Mouse (Mus musculus): ENCODE measurements around the gene Hsd17b14.
A peak's percentile ranks its signal among the peaks of the same experiment; 100 is the strongest.
"Not testable (repeated sequence)": the region's sequence is repeated elsewhere in the genome, so short reads cannot be mapped to it uniquely, and the experiment has no call there.

Hsd17b14 gene

DNA sequence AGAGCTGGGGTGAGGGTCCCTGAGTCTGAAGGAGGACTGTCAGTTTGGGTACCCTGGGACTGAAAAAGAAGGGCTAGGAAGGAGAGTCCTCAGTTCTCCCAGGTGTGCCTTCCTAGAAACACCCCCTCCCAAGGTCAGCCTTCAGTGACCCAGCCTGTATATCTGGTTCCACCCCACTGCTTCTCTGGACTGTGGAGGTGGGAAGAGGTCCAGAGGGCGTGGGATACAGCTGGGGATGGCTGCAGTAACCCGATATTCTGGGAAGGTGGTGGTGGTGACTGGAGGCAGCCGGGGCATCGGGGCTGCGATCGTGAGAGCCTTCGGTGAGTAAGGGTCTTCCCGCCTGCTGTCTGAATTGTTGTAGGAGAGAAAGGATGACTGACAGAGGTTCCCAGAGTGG, at the start of gene Hsd17b14:
Hsd17b14 (plus strand) TSS at position 150 of the 400 bp plus-strand sequence.
- DNase-seq: no peak

DNA sequence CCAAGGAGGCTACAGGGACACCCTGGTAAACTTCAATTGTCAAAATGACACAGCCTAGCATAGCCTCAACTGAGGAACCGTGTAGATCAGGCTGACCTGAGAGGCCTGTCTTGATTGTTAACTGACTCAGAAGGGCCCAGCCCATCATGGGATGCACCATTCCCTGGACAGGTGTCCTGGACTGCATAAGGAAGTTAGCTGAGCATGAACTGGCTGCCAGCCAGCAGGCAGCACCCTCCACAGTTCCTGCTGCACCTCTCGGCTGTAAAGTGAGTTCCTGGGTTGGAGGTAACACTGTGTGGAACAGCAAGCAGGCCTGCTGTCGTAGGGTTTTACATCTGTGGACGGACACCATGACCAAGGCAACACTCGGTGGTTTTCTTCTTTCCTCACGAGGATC, 47.1 kb upstream of the Hsd17b14 start:
- peak in 1 of 2 experiments; percentile 32 for DNase-seq

DNA sequence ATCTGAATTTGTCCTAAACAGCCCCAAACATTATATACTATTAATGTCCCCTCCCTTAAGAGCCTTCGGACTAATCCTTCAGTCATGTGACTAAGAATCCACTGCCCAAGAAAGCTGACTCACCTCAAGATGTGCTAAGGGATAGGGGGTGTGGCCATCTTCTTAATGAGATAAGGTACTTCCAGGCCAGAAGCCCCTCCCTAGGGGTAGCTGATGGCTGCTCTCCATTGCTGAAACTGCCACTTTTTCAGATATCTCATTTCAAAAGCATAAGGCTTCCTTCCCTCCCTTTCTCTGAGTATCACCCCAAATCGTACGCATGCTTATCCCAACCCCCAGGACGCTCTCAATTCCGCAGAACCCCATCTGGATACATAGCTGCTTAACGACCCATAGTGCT, 46.1 kb upstream of the Hsd17b14 start:
- no peak for DNase-seq

DNA sequence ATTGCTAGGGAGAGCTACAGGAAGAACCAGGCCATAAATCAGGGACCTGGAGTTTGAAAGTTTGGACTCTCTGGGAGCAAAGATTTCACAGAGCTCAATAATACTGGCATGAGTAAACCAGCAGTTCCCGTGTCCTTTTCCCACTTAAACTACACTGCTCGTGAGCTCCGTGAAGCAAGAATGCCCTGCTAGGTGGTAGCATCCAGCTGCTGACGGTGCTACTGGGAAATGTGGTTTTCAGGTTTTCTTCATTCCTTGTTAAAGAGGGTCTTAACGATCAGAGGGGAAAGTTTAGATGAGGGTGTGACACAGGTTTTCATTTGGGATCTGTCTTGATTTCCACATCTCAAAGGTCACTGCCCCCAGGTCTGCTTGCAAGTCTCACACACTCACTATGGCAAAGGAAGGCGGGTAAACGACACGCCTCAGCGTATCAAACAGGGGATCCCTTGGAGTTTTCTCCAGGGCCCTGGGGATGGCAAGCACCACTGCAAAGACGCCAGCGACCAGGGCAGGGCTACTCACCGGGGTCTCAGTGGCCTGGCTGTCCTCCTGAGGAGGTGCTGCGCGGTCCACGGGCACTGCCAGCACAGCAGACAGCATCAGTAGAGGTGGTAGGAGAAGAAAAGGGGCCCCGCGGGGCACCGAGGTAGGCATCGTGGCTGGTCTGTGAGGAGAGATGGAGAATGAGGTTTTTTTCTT, 45.4 kb upstream of the Hsd17b14 start:
- DNase-seq: no peak

DNA sequence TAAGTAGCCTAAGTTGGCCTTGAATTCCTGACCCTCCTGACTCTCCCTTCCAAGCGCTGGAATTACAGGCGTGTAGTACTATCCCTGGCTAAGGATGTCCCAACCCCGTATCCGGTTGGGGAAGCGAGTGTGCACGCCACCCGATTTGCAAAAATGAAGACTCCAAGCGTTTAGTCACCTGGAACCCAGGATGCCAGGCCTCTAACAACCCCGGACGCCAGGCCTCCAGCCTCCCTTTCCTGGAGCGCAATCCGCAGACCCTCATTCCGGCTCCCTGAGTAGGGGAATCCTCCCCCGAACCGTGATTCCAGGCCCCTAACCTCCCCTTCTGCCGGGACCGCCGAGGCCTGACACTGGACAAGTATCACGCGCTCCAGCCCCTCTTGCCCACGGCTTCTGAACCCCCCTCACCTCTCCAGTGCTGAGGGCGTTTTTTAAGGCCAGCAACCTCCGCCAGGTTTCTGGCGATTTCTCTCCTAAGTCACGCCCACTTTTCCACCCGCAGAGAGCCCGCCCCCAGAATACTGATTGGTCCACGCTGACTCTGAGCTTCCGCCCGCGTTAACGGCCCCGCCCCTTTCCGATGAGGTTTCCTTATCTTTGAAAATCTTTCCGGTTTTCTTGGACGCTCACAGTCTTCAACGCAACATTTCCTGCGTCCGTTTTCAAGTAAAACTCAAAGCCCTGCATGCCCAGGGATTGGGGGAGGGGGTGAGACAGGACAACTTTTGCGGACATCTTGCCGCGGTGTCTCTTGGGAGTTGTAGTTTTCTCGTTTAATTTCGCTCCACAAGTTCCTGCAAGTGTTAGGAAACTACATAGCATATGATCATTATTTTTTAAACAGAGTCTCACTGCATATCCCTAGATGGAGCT, 44.5 kb upstream of the Hsd17b14 start, which contains the start of gene Nucb1:
Nucb1 (minus strand) TSS at position 495 of the 876 bp plus-strand sequence.
- peak; percentile 95 for DNase-seq

DNA sequence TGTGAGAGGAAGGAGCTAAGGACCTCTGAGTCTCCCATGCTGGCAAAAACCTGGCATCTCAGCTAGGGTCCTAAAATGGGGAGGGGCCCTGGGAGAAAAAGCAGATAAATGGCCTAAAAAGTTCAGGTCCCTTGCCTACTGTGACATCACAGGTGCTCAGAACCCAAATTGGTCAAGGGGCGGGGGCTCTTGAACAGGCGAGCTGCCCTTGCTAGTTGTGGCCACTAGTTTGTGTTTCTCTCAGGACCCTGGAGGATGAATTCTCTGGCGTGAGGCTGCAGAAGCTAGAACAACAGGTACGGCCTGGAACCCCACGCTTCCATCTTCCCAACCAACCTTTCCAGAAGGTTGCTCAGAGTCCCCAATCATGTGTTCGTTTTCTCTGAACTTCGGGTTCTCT, 40.3 kb upstream of the Hsd17b14 start:
- DNase-seq: no peak

DNA sequence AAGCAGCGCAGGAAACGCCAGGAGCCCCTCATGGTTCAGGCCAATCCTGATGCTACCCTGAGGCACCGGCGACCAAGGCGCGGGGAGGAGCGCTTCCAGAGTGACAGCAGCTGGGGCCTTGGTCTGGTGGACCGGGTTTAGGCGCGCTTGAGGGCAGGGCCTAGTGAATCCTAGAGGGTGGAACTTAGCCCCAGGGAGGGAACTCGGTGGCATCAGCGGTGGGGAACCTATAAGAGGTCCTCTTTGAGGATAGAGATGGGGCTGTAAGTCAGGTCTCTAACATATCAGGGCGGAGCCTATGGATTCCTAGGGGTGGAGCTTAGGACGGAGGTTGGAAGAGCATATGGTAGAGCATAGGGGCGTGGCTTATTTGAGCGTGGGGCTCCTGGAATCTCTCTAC, 39.3 kb upstream of the Hsd17b14 start:
- no peak for DNase-seq

DNA sequence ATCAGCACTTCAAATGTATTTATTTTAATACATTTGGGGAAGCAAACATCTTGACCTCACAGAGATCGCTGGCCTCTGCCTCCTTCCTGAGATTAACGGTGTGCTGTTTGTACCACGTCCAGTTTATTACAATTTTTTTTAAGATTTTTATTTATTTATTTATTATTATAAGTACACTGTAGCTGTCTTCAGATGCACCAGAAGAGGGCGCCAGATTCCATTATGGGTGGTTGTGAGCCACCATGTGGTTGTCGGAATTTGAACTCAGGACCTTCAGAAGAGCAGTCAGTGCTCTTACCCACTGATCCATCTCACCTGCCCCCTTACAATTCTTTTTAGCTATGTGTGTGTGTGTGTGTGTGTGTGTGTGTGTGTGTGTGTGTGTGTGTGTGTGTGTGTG, 37.8 kb upstream of the Hsd17b14 start:
- DNase-seq: not testable (repeated sequence)

DNA sequence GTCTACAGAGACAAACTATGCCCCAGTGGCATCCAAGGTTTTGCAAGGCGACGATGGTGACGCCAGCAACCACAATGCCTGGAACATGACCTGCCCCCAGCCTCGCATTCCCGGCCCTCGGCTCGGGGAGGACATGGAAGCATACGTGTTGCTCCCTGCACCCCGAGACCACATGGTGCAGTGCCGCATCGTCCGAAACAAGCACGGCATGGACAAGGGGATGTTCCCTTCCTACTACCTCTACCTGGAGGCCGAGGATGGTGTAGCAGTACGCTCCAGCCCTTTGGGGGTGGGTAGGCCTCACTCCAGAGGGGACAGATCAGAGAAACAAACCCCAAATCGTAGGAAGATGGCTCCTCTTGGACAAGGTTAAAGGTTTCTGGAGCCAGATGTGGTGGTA, 36.1 kb upstream of the Hsd17b14 start:
- no peak for DNase-seq

DNA sequence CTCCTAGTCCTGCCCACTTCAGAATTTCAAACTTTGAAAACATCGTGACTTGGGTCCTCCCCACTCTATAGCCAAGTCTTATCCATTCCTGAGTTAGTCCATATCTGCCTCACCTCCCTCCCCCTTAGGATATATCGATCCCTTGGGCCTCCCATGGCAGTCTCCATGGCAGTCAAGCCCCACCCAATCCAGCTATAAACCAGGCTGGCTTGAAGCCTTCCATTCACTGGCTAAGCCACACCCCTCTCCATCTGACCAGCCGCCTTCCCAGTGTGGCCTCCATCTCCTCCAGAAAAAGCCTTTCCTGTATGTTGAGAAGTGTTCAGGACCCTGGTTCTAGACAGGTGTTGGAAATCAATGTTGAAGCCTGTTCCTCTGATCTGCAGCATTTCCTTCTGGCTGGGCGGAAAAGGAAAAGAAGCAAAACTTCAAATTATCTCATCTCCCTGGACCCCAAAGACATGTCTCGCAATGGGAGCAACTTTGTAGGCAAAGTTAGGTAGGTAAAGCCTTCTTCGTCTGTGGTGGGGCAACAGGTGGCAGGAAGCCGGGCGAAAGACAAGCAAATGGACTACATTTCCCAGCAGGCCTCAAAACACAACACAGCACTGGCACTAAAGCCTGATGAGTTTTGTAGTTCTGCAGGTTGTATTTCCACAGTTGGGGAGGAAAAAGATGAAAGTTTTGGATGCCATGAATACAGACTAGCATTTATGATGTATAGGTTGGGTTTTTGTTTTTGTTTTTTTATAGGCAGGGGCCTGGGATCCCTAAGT, 35.2 kb upstream of the Hsd17b14 start:
- no peak for DNase-seq

DNA sequence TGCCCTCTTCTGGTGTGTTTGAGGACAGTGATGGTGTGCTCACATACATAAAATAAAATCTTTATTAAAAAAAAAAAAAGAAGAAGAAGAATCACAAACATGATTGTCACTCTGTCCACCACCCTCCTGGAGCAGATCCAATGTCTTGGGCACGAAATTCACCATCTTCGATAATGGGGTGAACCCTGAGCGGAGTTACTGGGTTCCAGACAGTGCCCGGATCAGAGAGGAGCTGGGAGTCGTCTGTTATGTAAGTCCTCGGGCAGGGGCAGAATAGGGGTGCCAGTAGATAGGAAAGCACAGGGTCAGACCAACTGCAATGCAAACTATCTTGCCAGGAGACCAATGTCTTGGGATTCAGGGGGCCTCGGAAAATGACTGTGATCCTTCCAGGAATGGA, 34.1 kb upstream of the Hsd17b14 start:
- no peak for DNase-seq

DNA sequence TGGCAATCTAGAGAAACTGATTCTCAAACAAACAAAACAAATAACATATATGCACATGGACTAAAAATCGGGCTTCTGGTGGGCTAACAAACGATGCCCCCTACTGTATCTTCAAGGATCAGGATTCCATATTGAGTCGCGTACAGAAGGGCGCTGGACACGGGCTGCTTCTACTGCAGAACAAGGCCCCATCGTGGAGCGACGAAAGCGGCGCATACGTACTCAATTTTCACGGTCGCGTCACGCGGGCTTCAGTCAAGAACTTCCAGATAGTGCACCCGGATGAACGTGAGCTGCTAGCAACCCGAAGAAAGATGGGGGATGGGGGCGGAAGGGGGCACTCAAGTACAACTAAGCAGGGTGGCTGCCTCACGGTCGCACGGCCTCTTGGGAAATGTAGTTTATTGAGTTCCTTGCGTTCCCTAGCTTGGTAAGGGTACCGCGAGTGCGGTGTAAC, 32.9 kb upstream of the Hsd17b14 start:
- DNase-seq: peak; percentile 89 to 90

DNA sequence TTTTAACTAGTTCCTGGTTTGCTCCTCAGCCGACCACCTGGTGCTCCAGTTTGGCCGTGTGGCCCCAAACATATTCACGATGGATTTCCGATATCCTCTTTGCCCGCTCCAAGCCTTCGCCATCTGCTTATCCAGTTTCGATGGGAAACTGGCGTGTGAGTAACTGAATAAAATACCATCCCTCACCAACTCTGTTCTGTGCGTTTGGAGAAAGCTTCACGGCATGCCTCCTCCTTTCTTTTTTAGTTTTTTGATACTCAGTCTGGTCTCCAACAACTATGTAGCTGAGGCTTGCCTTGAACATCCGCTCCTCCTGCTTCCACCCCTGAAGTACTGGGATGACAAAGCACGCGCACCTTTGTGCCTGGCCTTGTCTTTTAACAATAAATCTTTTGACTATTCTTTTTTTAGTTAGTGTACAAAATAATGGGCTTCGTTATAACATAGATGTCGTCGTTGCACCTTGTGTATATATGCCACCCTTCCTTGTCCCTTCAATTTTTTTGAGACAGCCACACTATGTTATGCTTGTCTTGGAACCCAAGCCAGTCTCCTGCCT, 32.4 kb upstream of the Hsd17b14 start:
- no peak for DNase-seq

DNA sequence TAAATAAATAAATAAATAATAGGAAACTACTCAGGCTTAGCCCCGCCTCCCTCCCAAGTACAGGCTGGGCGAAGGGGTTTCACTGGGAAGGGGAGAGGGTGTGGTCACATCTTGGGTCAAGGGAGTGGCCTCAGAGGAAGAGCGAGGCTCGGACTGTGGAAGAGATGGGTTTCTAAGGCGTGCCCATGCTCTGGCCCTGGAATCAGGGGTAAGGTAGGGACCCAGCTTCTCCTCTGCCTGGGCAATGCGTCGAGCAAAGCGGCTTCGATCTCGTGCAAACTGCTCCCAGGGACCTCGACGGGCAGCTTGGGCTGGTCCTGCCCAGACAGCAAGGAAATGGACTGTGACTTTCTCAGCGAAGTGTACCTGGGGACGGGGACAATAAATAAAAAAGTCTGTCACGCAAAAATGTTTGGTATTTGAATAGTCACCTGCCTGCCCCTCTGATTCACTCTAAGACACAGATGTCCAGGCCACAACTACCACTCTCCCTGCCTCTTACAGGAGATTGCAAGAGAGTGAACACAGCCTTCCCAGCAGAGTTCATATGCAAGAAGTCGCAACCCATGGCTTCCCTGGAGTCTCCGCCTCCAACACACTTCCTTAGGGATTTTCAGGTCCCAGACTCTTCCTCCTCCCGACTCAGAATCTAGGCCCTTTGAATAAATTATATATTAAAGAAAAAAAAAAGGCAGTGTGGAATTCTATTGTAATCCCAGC, 31.6 kb upstream of the Hsd17b14 start:
- DNase-seq: no peak

DNA sequence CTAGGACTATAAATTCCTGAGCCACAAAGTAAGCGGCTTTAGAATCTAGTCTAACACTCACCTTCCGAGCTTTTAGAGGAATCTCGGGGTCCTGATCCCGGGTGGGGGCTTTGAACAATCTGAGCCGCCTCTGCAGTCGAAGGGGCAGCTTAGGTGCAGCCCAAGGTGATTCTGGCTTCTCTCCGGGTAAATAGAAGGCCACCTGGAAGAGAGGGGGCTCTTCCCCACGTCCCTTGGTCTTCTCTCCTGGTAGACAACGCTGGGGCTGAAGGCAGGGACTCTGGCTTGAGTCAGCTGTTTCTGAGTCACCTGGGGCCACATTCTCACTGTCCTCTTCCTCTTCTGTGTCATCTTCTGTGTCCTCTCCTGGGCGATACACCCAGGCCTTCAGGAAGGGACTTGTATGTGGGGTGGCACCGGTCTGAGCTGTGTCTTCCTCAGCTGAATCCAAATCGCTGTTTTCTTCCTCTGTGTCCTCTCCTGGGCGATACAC, 31.0 kb upstream of the Hsd17b14 start:
- DNase-seq: no peak

DNA sequence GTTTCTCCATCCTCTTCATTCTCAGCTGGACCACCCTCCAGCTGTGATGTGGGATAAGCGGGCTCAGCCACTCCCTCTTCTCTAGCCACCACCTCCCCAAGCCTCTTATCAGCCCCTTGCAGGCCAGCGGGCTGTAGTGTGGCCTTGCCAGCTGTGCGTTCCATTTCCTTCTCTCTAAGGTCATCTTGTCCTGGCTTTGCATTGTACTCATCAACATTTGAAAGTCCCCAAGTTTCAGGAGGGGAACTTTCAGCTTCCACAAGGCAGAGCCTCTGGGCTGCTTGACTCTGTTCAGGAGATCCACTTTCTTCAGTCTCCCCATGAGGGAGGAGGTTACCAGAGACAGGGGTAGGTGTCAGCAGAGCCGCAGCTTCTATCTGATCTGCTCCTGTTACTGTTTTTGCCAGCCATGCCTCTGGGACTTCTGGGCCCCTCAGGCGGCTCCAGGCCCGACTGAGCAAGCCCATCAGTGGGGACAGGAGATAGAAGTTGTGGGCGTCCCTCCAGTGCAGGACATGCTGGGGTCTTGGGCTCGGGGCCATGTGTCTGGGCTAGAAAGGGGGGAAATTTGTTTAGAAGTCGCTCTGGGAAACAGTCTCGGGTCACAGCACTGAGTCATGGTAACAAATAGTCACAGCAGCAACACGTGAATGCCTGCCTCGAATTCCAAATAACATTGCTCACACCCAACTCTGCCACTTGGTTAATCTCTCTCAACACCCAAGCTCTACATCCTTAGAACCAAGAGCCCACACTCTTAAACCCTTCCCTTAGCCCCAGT, 29.7 kb upstream of the Hsd17b14 start:
- DNase-seq: peak in 1 of 2 experiments; percentile 30

DNA sequence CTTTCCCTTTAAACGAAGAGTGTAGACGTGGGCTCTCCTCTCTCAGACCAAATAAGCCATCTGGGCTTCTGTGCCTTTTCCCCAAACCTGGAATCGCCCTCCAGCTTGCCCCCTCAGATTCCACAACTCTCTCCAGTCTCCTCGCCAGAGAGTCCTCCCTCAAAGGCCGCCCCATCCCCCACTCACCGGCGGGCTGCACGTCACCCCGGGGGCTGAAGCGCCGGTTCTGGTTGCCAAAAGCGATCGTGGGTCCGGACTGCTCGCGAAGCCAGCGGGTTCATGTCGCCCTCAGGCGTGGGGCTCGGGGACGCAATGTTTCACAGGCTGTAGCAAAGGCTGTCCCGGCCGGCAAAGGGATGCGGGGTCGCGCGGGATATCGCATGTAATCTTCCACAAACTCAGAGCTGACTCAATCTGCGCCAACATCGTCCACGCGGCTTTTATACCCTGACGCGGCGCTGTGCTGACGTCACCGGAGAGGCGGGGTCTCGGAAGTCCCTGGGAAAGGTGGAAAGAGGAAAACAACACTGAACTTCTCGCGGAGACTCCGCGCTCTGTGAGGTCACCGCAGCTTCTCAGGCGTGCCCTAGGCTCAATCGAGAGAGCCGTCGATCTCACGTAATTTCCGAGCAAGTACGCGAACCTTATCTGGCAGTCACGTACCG, 28.8 kb upstream of the Hsd17b14 start, which contains the start of the genes Ppp1r15a and Plekha4:
Ppp1r15a (minus strand) TSS at position 460 of the 665 bp plus-strand sequence.
Plekha4 (plus strand) TSS at position 522 of the 665 bp plus-strand sequence.
- DNase-seq: peak; percentile 94 to 96

DNA sequence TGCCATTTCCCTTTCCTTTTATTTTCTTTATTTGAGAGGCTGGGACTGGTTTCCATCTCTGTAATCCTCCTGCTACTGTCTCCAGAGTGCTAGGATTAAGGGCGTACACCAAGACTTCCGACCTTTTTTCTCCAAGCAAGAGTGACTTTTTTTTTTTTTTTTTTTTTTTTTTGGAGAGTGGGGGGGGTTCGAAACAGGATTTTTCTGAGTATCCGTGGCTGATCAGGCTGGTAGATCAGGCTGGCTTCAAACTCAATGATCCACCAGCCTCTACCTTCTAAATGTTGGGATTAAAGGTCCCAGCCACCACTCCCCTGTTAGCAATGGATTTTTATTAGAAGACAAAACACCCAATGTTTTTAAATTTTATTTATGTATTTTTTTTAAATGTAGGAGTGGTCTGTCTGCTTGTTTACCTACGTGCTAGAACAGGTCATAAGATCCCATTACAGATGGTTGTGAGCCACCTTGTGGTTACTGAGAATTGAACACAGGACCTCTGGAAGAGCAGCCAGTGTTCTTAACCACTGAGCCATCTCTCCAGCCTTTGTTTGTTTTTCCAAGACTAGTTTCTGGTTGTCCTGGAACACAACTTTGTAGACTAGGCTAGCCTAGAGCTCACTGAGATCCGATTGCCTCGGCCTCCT, 28.1 kb upstream of the Hsd17b14 start:
- peak in 1 of 2 experiments; percentile 37 for DNase-seq

DNA sequence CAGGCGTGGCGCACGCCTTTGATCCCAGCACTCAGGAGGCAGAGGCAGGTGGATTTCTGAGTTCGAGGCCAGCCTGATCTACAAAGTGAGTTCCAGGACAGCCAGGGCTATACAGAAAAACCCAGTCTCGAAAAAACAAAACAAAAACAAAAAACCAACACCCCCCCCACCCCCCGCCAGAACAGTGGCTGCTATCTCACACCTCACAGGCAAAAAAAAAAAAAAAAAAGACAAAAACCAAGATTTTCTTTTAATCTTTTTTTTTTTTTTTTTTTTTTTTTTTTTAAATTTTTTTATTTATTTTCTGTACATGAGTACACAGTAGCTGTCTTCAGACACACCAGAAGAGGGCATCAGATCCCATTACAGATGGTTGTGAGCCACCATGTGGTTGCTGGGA, 27.5 kb upstream of the Hsd17b14 start:
- not testable (repeated sequence) for DNase-seq

DNA sequence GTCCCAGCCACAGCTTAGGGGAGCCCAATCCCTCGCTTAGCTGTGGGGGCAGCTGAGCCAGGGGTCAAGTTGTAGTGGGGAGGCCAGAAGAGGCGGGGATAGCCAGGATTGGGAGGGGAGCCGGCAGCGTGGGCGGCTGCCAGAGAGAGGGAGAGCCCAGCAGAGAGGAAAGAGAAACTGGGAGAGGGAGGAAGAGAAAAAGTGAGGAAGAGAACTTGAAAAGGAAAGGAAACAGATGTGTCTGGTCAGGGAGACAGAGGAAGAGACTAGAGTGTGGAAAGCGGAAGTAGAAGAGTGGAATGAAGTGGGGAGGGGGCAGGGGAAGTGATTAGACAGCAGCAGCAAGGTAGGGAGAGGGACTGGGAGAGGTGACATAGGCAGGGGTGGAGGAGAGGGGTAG, 25.2 kb upstream of the Hsd17b14 start:
- DNase-seq: no peak
